Mouse (Mus musculus): Measurements from ENCODE around the gene Ccdc188.
"Not testable (repeated sequence)": the region's sequence is repeated elsewhere in the genome, so short reads cannot be mapped to it uniquely, and the experiment has no call there.

Ccdc188 gene

DNA sequence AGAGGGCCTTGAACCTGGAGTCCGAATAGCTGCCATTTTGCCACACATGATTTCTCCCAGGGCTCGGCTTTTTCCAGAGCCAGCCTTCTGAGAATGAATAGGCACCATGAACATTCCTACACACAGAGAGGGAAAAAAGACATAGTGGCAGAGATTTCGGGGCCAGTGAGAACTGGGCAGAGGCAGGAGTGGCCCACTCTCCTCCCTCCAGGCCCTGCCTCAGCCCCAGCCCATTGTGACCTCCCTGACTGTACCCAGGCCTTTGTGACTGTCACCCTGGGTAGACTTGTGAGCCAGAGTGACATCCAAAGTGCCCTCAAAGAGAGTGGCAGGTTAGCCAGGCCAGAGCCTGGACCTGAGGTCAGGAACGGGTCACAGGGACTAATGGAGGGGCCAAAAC is at the start of gene Ccdc188:
TSS of gene Ccdc188 (plus strand) at position 301 of the 400 bp plus-strand sequence.
- no peak for DNase-seq

DNA sequence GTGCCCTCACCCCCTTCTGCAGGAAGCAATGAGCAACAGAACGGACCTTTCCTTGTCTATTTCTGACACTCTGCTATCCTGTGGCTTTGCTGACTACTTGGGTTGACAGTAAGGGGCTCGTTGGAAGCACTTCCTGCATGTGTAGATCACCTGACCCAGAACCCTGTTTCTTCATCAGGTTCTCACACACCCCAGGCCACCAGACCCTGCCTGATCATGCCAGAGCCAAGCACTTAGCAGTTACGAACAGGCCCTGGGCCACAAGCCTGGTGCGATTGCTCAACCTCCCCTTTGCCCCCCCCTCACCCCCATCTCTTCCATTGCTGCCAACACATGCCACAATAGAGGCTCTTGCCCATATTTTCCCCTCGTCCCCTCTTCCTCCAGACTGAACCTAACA is 48.5 kb upstream of the Ccdc188 start:
- no peak for DNase-seq

DNA sequence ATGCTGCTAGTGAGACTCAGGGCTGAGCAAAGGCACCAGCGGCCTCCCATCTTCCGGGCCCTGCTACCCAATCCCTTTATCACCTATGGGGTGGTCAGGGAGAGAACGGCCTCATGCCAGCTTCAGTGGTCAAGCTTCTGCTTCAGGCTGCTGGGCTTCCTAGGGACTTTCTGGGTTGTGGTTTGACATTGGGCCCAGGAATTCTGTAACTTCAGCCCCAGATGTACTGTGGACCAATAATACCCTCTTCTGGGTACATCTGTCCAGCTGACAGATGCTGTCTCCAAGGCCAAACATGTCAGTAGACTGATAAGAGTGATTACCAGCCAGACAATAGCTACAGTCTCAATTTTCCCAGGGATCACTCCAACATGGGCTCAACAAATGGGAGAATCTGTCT is 47.9 kb upstream of the Ccdc188 start:
- DNase-seq, result no peak

DNA sequence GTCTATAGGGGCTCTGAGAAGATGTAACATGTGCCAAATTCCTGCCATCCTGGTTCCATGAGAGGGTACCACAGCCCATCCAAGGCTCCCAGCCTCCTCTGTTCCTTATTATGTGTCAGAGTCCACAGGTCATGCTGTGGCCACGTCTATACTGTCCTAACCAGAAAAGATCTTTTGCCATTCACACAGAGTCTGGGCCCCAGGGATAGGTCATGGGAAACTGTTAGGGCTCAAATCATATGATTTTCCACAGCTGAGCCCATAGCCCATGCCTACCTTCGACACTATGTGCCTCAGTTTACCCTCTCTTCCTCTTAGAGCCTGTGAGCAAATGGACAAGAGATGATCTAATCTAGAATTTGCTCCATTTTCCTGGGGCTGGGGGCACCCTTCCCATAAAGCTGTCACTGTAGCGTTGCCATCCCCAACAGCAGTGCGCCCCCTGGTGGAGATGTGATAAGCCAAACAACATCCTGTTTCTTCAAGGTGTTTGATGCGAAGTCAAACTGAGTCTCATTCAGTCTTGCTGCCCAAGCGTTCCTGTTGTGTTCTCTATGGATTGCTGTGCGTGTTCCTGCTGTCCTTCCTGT is 45.3 kb upstream of the Ccdc188 start:
- peak; percentile 77 for DNase-seq

DNA sequence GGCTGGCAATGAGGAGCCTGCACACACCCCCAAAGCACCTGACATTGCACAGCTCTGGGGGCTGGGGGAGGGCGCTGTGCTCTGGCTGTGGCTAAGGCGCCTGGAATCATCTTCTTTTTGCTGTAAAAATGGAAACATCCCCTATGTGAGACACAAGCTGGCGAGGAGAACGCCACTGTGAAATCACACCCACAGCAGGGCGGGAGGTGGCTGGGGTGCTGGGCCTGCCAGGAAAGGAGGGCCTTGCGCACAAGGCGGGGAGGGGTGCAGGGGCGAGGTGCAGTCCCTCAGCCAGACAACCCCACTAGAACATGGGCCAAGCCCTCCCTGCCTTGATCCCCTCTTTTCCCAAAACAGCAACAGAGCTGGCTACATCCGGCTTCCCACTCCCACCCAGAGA is 44.4 kb upstream of the Ccdc188 start:
- no peak for DNase-seq

DNA sequence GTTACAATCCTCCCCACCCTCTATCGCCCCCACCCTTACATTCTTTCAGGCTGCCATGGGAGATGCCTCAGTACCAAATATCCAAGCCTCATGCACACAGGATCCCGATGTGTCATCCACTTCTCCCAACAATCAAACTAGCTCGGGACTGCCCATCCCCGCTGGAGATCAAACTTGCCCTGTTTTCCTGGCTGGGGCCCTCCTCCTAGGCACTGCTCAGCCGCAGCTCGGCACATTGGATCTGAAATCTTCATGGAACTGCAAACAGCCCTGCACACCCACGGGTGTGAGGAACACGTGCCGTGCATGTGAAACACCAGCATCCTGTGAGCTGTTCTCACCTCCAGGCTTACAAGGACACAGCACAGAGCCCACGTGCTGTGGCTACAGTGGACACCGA is 43.9 kb upstream of the Ccdc188 start:
- DNase-seq, result no peak

DNA sequence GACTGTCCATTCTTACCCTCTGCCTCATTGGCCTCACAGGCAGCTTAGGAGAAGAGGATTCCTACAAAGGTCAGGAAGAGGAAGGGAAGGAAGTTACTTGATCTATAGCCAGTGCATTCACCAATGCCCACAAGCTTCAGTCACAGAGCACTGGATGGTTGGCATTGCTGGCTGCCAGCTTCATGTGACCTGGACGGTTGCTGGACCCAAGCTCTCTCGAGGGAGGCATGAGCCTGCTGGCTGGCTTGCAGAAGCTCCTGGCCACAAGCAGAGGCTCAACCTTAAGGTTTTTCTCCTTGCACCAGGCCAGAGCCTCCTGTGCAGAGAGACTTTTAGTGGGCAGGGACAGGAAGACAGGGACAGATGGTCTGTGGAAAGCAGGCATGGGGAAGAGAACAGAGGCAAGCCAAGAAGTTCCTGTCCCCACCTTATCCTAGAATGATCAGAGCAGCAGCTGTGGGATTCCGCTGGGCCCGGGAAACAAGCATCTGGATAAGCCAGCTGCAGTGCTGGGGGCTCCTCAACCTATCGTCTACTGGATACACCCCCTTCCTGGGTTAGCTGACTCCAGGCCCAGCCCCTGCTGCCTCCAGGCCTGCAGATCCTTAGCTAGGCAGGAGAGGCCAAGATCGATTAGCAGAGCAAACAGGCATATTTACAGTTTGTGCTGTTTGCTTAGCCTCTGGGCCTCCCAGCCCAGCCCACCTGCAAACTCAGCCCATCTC is 41.7 kb upstream of the Ccdc188 start:
- no peak for DNase-seq

DNA sequence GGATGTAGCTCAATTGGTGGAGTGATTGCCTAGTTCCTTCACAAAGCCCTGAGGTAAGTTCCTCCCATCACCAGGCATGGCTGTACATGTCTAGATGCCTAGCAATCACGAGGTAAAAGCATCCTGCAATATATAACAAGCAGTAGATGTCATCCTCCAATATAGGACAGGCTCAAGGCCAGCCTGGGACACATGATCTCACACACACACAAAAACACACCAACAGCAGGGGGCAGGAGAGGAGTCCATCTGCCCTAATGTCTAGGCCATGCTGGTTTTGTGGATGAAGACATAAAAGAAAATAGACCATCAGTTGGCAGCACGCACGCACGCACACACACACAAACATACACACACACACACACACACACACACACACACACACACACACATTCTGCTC is 40.9 kb upstream of the Ccdc188 start:
- DNase-seq, result peak; percentile 10

DNA sequence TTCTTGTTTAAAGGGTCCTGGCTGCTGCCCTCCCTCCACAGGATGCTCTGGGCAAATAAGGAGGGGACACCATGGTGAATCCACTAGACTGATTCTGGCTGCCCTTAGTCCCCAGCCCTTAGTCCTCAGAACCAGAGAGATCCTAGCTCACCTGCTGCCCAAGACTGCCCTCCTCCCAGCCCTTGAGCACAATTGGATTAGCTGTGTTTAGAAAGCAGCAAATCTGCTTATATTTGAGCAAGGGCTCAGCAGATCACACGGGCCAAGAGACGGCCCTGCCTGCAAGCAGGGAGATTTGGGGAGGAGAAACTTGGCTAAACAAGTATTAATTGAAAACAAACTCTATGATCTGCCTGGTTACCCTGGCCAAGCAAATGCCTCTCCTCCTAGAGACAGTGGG is 38.1 kb upstream of the Ccdc188 start:
- no peak for DNase-seq

DNA sequence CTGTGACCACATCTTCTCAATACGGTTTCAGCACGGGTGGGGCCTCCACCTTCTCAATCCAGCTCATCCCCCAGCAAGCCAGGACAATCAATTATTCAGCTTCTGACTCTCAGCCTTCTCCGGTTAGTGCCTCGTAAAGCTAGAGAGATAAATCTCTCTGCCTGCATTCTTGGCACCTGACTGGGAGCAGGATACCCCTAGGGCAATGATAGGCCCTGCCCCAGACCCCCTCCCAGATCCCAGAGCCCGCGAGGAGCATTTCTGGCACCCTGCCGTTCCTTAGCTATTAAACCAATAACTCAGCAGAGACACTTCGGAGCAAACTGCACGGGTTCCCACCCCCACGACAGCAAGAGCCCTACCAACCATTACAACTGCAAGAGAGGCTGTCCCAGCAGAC is 36.3 kb upstream of the Ccdc188 start:
- no peak for DNase-seq

DNA sequence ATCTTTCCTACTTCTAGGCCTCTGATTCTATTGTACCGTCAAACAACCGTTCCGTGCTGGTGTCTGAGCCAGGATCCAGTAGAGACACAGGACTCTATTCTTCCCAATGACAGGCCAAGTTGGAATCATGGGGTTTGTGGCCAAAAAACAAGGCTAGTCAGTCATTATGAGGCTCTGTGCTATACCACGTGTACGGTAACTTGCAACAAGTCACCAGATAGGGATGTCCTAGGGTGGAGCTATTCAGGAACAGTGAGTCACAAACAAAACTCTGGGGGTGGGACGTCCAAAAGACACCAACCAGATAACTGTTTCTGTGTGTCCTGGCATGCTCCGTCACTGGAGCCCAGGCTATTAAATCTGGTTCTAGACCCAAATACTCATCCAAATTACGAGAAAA is 34.9 kb upstream of the Ccdc188 start:
- DNase-seq, result no peak

DNA sequence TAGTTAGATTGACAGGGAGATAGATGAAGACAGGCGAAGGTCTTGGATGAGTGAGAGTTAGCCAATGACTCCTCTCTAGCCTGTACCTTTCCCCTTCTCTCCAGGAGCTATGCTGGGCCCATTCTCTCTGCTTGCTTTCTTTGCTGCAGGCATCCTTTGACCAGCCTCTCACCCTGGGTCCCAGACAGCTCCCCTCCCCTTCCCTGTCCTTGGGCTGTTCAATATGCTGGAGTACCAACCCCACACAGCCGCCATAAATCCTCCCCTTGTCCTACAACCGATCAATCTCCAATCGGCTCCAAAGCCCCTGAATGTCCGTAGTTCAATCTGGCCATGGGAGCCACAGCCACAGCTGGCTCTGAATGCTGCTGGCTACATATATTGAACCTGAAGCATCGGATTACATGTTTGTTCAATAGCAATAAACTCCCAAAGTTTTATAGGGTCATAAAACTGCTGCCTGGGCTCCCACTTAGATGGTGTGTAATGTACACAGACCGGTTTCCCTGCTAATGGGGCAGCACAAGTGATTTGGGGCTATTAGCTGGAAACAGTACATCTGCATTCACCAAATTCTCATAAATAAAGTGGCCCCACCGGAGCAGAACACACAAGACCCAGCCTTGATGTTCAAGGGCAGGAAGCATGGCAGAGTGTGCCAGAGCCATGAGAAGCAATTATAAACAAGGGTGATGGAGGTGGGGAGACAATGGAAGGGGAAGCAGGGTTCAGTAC is 31.8 kb upstream of the Ccdc188 start:
- DNase-seq, result no peak

DNA sequence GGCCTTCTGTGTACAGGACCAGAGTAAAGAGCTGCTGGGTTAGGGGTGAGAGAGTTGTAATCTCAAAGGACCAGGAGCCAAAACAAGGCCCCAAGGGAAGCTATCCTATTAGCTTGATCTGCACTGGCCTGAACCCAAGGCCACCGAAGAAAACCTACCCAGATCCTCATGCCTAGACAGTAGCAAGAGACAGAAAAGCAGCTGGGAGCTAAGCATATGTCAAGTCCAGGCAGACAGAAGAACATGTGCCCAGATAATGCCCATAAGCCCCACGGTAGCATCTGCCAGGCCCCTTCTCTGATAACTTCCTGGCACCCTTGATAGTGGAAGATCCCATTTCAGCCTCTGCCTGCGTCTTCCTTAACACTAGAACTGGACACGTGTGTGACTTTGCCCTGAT is 30.9 kb upstream of the Ccdc188 start:
- no peak for DNase-seq

DNA sequence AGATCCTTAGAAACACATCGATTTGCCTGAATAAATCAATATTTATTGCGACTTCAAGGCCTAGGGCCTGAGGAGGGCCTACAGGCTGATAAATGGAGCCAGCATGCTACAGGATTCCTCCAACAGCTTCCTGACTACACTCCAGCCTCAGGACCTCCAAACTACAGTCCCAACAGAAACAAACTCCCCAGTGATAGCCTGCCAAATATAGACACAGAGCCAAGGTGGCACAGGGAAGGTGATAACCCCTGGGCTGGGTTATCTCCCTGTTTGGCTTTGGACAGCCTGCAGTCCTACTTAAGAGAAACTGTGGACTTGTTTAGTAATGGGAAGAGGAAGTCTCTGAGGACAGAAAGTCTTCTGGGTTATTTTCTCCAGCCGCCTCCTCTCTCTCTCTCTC is 30.5 kb upstream of the Ccdc188 start:
- no peak for DNase-seq

DNA sequence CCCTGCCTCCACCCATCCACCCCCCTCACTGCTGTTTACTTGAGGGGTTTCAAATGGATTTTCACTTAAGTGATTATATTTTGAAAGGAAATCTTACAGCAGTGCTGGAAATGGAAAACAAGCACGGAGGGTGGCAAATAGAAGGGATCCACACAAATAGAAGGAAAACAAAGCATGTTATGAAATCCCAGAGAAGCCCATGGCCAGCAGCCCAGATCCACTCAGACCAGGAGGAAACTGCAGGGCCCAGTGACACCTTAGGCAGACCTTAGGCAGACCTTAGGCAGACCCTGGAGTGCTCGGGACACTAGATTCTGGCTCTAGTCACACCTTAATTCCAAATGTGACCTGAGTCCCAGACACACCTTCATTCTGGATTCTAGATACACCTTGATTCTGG is 26.7 kb upstream of the Ccdc188 start:
- no peak for DNase-seq

DNA sequence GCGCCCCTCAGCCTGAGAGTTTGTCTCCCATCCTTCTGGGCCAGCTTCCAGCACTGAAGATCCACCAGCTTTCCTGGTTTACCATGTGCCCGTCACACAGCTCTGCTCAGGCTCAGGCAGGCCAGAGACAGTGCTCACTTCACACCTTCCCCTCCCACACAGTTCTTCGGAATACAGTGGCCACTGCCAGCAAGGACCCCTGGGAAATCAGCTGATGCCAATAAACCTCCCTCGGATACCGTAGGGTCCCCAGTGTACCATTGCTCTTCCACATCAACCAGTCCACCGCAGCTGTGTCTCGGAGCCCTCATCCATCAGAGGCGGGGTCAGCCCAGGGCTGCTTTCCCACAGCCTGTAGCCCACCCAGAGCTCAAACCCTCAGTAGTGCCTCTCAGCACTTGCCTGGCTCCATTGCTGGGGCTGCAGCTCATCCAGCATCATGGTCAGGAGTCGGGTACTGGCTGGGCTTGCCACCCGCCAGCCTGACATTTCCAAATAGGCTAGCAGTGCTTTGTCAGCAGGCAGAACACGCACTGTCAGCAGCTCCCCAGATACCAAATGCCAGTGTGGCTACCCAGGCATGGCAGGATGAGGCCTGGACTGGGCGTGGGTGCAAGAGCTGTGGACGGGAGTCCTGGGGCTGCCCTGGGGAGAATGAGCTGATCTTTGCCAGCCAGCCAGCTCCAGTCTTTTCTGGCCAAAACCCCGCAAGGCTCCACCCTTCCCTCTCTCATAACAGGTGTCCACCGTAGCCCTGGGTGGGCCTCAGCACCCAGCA is 23.3 kb upstream of the Ccdc188 start:
- peak; percentile 62 for DNase-seq

DNA sequence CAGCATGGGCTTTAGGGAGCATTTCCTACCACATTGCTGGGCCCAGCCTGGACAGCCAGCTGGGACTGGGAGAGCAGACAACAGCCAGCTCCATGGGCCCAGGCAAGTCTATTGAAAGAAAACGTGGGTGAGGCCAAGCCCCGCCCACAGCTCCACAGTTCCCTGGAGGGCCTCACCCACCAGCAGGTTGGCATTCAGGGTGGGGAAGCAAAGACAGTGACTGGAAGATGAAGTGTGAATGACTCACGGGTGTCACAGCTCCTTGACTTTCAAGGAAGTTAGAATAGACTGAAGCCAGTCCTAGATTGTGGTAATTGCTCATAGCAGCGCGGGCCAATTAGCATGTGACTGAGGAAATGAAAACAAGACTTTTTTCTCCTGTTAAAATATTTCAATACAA is 22.6 kb upstream of the Ccdc188 start:
- DNase-seq, result no peak

DNA sequence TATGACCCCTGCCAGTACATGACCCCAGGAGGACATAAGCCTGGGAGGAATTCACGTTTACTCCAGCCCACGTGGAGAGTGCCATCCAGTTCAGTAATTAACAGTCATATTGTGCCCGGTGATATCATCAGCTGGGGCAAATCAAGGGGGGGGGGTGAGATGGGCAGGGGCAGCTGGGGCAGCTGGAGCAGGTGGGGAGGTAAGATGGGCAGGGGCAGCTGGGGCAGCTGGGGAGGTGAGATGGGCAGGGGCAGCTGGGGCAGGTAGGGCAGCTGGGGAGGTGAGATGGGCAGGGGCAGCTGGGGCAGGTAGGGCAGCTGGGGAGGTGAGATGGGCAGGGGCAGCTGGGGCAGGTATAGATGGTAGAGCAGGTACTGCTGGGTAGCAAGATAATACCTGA is 22.1 kb upstream of the Ccdc188 start:
- DNase-seq, result not testable (repeated sequence)

DNA sequence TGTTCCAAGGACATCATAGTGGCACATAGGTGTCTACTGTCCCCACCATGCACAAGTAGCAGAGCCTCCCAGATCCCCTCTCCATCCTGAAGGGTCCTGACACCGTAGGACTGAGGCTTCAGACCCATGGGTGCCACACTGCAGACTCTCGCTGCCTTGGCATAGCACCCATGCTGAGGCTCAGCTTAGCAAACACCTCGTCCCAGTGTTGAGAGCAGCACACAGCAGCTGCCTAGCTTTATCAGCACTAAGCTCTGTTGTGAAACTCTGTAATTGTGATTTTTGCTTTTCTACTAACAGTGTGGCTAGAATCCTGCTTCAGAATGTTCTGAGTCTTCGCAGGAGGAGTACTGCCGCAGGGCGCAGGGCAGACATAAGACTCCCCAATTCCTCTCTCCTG is 19.8 kb upstream of the Ccdc188 start:
- DNase-seq, result no peak

DNA sequence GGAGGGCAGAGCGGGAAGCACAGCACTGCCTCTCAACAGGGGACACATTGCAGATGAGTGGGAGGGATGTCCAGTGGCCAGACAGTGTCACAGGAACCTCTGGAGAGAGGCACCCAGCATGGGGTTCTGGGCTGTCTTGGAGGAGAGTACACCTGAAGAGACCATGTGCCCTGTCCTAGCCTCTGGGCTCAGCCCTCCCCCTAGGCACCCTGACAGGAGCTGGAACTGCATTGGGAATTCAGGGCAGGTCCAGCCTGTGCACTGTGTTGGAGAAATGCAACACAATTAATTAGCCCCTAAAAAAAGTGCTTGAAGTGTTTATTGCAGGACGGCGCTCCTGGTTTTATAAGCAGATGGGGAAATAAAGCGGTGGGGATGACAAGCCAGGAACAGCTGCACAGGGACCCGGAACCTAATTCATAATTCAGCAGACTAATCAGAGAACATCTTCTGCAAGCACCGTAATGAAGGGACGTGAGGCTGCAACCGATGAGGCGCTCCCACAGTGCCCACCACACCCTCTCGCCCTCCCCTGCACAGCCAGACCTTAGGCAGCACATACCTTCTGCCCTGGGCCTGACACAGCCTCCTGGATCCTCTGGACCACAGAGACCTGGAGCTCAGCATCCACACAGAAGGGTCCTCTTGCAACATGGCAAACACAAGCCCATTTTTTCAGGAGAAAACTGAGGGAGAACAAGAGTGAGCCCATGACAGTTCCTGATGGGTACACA is 19.1 kb upstream of the Ccdc188 start:
- no peak for DNase-seq

DNA sequence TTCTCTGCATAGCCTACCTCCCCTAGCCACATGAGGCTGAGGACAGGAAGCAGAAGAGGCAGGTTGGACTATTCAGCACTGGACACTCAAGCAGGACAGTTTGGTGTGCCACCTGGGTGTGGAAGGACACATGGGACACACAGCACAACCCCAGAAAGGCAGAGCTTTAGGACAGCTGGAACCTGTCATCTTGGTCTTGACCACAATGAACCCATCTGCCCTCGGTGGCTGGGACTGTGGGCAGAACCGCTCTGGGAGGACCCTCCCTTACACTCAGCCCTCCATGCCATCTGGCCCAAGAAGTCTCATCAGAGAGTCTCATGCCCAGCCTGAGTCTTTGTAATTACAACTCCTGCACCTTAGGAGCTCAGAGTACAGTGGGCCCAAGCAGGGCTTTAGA is 17.6 kb upstream of the Ccdc188 start:
- no peak for DNase-seq

DNA sequence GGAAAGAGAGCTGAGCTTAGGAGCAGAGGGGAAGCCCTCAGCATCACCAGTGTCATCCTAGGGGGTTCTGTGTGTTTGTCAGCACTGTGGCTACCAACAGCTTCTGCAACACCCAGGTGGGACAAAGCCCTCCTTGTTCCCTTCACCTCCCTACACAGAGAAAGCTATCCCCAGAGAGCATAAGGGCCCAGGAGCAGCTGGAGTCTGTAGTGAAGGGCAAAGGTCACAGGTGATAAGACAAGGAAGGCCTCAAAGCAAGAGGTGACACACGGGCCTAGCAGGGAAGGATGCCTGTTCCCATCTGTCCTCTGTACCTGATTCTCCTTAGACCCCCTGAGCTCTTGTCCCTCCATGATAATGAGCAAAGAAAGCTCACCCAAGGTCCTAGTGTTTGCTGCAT is 16.1 kb upstream of the Ccdc188 start:
- DNase-seq, result no peak

DNA sequence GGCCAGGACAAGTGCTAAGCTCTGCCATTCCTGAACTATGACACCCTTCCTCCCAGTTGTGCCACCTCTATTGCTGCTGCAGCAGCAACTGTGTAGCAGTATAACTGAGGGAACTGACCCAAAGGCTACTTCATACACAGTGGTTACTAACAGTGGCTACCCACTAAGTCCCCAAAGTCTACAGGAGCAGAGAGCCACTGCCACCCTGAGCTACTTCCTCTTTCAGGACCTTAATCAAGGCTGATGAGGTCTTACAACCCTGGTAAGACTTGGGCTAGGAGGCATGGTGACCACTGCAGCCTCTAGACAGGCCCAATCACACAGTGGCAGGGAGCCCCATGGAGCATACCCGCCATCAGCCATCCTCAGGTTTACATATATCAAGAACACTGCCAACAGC is 15.6 kb upstream of the Ccdc188 start:
- DNase-seq, result no peak
